ENCODE assay signal across 17 mouse cellular contexts in the genomic region with DNA sequence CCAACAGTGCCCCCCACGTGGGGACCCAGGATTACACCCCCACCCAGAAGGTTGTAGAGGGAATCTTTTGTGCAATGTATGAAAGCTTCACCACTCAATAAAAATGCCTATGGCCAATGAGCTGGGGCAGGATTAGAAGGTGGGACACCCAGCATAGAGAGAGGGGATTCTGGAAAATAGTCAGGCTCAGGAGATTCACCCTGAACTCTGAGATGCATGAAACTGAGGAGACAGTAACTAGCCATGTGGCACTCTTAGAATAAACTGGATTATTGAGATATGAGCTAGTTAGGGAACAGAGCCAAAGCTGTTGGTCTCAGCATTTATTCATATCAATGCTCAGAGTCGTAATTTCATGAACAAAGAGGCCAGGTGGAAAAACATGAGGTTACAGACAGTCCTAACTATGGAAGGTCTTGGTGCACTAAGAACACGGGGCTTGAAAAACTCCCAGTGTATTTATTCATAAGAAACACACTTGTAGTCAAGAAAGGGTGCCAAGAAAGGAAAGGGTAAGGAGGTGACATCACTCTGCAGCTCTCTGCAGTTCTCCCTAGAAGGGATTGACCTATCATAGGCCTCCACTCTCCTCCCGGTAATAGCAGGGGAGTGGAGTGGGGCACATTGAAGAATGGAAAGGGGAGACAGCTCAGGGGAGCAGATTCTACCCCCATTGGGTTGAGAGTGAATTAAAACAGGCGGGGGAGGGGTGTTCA. TPM values are rescaled to one million over a fixed set of nuclear protein-coding genes. Genes with fewer than 3 reads are reported as not detected.
DNase-seq lines count a peak whose midpoint lies in the region; ATAC-seq and TF ChIP-seq lines count a peak whose summit lies in the region.
"Had no signal": no experiment of that assay in that cellular context is flagged by ENCODE, and none has a peak within 500 bp of the region (broad histone marks: within the 10 kb centered on the region; RNA-seq: fewer than 3 reads in every experiment).

No protein-coding gene starts in this region.

- H3K9ac ChIP-seq in intestine, embryonic 15.5 days: no peak overlapping the region
- H3K9ac ChIP-seq in intestine, postnatal 0 days (ENCODE audit: low read depth, low read length): no peak overlapping the region
- H3K9ac ChIP-seq: embryonic facial prominence, embryonic 13.5 days; hindbrain, embryonic 12.5 days; neural tube, embryonic 13.5 days had no signal

- no peaks in the 10 kb centered on the region for H3K27me3 ChIP-seq in intestine, embryonic 15.5 days (replicated peaks)
- no peaks in the 10 kb centered on the region for H3K27me3 ChIP-seq in intestine, postnatal 0 days (replicated peaks; ENCODE audit: control insufficient read depth, insufficient read depth, low read length)
- H3K27me3 ChIP-seq: embryonic facial prominence, embryonic 13.5 days; hindbrain, embryonic 12.5 days; neural tube, embryonic 13.5 days had no signal

- no peaks in the 10 kb centered on the region for H3K36me3 ChIP-seq in intestine, embryonic 15.5 days
- no peaks in the 10 kb centered on the region for H3K36me3 ChIP-seq in intestine, postnatal 0 days (ENCODE audit: control insufficient read depth, insufficient read depth)
- H3K36me3 ChIP-seq in macrophage (ENCODE audit: inconsistent target): no peaks in the 10 kb centered on the region
- H3K36me3 ChIP-seq: embryonic facial prominence, embryonic 13.5 days; hindbrain, embryonic 12.5 days; neural tube, embryonic 13.5 days had no signal

- DNase-seq in adipocyte (ENCODE audit: low spot score): peak; percentile 69
- DNase-seq in embryo, embryonic 11 days: no peak
- DNase-seq: cerebellum, adult 8-10 months; left cerebral cortex, postnatal 4 days; lung, adult 18-20 months; lung, postnatal 4 days; right cerebral cortex, postnatal 14 days had no signal

- no peaks in the 10 kb centered on the region for H3K4me1 ChIP-seq in intestine, embryonic 15.5 days (replicated peaks)
- H3K4me1 ChIP-seq in intestine, postnatal 0 days (replicated peaks; ENCODE audit: control insufficient read depth, insufficient read depth, low read length): no peaks in the 10 kb centered on the region
- H3K4me1 ChIP-seq: hindbrain, embryonic 12.5 days; neural tube, embryonic 13.5 days had no signal

- H3K9me3 ChIP-seq in intestine, embryonic 15.5 days: no peaks in the 10 kb centered on the region
- H3K9me3 ChIP-seq in intestine, postnatal 0 days (ENCODE audit: control insufficient read depth): no peaks in the 10 kb centered on the region
- H3K9me3 ChIP-seq: embryonic facial prominence, embryonic 13.5 days; hindbrain, embryonic 12.5 days; neural tube, embryonic 13.5 days had no signal

- 55% methylated on average over 5 of the region's 5 CpGs for WGBS in intestine, embryonic 15.5 days
- 63% methylated on average over 5 of the region's 5 CpGs for WGBS in intestine, postnatal 0 days
- 55% methylated on average over 5 of the region's 5 CpGs for WGBS in macrophage (ENCODE audit: missing documents)

- no peak for TF ChIP-seq CTCF in intestine, postnatal 0 days (IDR thresholded peaks at IDR 0.05; ENCODE audit: low read depth)

- no peak overlapping the region for H3K4me2 ChIP-seq in intestine, embryonic 15.5 days (replicated peaks)
- H3K4me2 ChIP-seq in intestine, postnatal 0 days (replicated peaks; ENCODE audit: low read depth): no peak overlapping the region
- H3K4me2 ChIP-seq: embryonic facial prominence, embryonic 13.5 days; hindbrain, embryonic 12.5 days; neural tube, embryonic 13.5 days had no signal

- H3K79me2 ChIP-seq in macrophage (ENCODE audit: inconsistent target): peaks cover 84% of the 10 kb centered on the region

- no peak overlapping the region for H3K4me3 ChIP-seq in intestine, embryonic 15.5 days (replicated peaks)
- no peak overlapping the region for H3K4me3 ChIP-seq in intestine, postnatal 0 days (ENCODE audit: low read depth, low read length)
- H3K4me3 ChIP-seq in macrophage (ENCODE audit: inconsistent target): no peak overlapping the region
- H3K4me3 ChIP-seq: embryonic facial prominence, embryonic 13.5 days; hindbrain, embryonic 12.5 days; neural tube, embryonic 13.5 days had no signal

- 0 out of 2 replicates have a peak, but pooled peaks have one; percentile 35 for ATAC-seq in intestine, embryonic 15.5 days
- no peak for ATAC-seq in intestine, postnatal 0 days
- ATAC-seq in erythroid progenitor cell, adult 5-6 weeks (replicated peaks; ENCODE audit: low FRiP score, poor library complexity, severe bottlenecking): peak; percentile 27; the same call in 1 of the 2 replicates
- no peak for ATAC-seq in granulocyte monocyte progenitor cell, adult 5-6 weeks (replicated peaks; ENCODE audit: poor library complexity, severe bottlenecking)
- ATAC-seq: forebrain, embryonic 14.5 days had no signal

- H3K27ac ChIP-seq in intestine, embryonic 15.5 days: no peak overlapping the region
- no peak overlapping the region for H3K27ac ChIP-seq in intestine, postnatal 0 days (ENCODE audit: low read depth, low read length)
- peak overlapping the region; percentile 87 for H3K27ac ChIP-seq in macrophage
- H3K27ac ChIP-seq: hindbrain, embryonic 12.5 days; neural tube, embryonic 13.5 days; stomach, postnatal 0 days had no signal

RNA-seq across cellular contexts. Expression of gene Emilin2, which starts 46.3 kb away (rescaled TPM):
- polyA plus RNA-seq in intestine, embryonic 15.5 days (2015; fragmentation: Nextera tagmentation; extraction: Ambion mirVana): 2.6 and 2.7 TPM in 2 replicates
- polyA plus RNA-seq in intestine, postnatal 0 days (2015; fragmentation: Nextera tagmentation; extraction: Ambion mirVana): 0.82 and 1.7 TPM in 2 replicates
- total RNA-seq in erythroid progenitor cell, adult 5-6 weeks (2015; ENCODE audit: low replicate concordance): 98.7 and 158 TPM in 2 replicates
- 88.5 and 131 TPM in 2 replicates for total RNA-seq in erythroid progenitor cell, adult 5-6 weeks (2017; ENCODE audit: low replicate concordance)
- total RNA-seq in macrophage (2018; cell fraction: chromatin; rRNA removed): 100 to 1,000 TPM in 1 of 26 experiments, 10 to 100 TPM in 25; 14.5 to 104 (median 41.1) TPM
- 10 to 100 TPM; 30.7 to 80.5 (median 44.7) TPM for total RNA-seq in macrophage (2018; cell fraction: cytosol; rRNA removed)
- 100 to 1,000 TPM in 13 of 26 experiments, 10 to 100 TPM in 13; 46.7 to 189 (median 99.7) TPM for total RNA-seq in macrophage (2018; cell fraction: nucleus; rRNA removed)
- polyA plus RNA-seq in macrophage (2018): 41.3 to 106 TPM (median 76.2 TPM) in 3 replicates
- total RNA-seq in granulocyte monocyte progenitor cell, adult 5-6 weeks (2014; fragmentation: Nextera tagmentation): 14.3 and 19.0 TPM in 2 replicates
- total RNA-seq in granulocyte monocyte progenitor cell, adult 5-6 weeks (2017): 25.0 and 25.8 TPM in 2 replicates

Comparison
In these comparisons a context has a peak if more than half of its experiments do, and no peak if none do; other contexts are left out.
1. ATAC-seq: peak in intestine, embryonic 15.5 days (single experiment) and erythroid progenitor cell, adult 5-6 weeks (single experiment); none in intestine, postnatal 0 days (single experiment) and granulocyte monocyte progenitor cell, adult 5-6 weeks (single experiment).
2. RNA of gene Emilin2, which starts 46.3 kb away (polyA plus RNA-seq): 41.3 to 106 TPM in macrophage; 2.6 to 2.7 TPM in intestine, embryonic 15.5 days and 0.82 to 1.7 TPM in intestine, postnatal 0 days; every median in the first group is over 10 times any median in the second.